Mouse (Mus musculus): ENCODE results near the gene Tmem8.
"Not testable (repeated sequence)": the region's sequence is repeated elsewhere in the genome, so short reads cannot be mapped to it uniquely, and the experiment has no call there.

Tmem8 gene

GRCm38 (mm10) chr17:26113181-26113948 is at the start of gene Tmem8:
Gene Tmem8 (plus strand): TSS chr17:26113299.
- no peak for DNase-seq (ENCODE audit: low read depth, low spot score)

GRCm38 (mm10) chr17:26064916-26065315 is 48.2 kb upstream of the Tmem8 start:
- DNase-seq (ENCODE audit: low read depth, low spot score) = no peak

- DNase-seq (ENCODE audit: low read depth, low spot score) = no peak
These were observed 46.5 kb upstream of the Tmem8 start for GRCm38 (mm10) chr17:26066488-26067020.

- DNase-seq (ENCODE audit: low read depth, low spot score) = no peak
These were observed 44.9 kb upstream of the Tmem8 start for GRCm38 (mm10) chr17:26068024-26068830.

- peak; percentile 39 for DNase-seq (ENCODE audit: low read depth, low spot score)
These were observed 44.0 kb upstream of the Tmem8 start, which contains the start of gene Rab11fip3 for GRCm38 (mm10) chr17:26068831-26069739. Gene Rab11fip3 (minus strand): TSS chr17:26069555.

- DNase-seq (ENCODE audit: low read depth, low spot score) = no peak
These were observed 43.0 kb upstream of the Tmem8 start for GRCm38 (mm10) chr17:26070136-26070535.

- no peak for DNase-seq (ENCODE audit: low read depth, low spot score)
These were observed 37.9 kb upstream of the Tmem8 start for GRCm38 (mm10) chr17:26075246-26075645.

GRCm38 (mm10) chr17:26078851-26079250 is 34.2 kb upstream of the Tmem8 start:
- no peak for DNase-seq (ENCODE audit: low read depth, low spot score)

GRCm38 (mm10) chr17:26080867-26081266 is 32.2 kb upstream of the Tmem8 start:
- DNase-seq (ENCODE audit: low read depth, low spot score) = no peak

- DNase-seq (ENCODE audit: low read depth, low spot score) = no peak
These were observed 26.0 kb upstream of the Tmem8 start for GRCm38 (mm10) chr17:26087059-26087564.

GRCm38 (mm10) chr17:26089905-26090632 is 23.0 kb upstream of the Tmem8 start, which contains the start of gene Decr2:
Gene Decr2 (minus strand): TSS chr17:26090337.
- peak; percentile 68 for DNase-seq (ENCODE audit: low read depth, low spot score)

- DNase-seq (ENCODE audit: low read depth, low spot score) = no peak
These were observed 18.5 kb upstream of the Tmem8 start for GRCm38 (mm10) chr17:26094531-26095110.

GRCm38 (mm10) chr17:26095121-26095740 is 17.9 kb upstream of the Tmem8 start, which contains the start of gene Nme4:
Gene Nme4 (minus strand): TSS chr17:26095602.
- DNase-seq (ENCODE audit: low read depth, low spot score) = peak; percentile 63

GRCm38 (mm10) chr17:26098461-26098860 is 14.6 kb upstream of the Tmem8 start:
- DNase-seq (ENCODE audit: low read depth, low spot score) = no peak

GRCm38 (mm10) chr17:26099316-26099715 is 13.8 kb upstream of the Tmem8 start:
- DNase-seq (ENCODE audit: low read depth, low spot score) = not testable (repeated sequence)

- DNase-seq (ENCODE audit: low read depth, low spot score) = no peak
These were observed 12.9 kb upstream of the Tmem8 start for GRCm38 (mm10) chr17:26100166-26100565.

GRCm38 (mm10) chr17:26101478-26101877 is 11.6 kb upstream of the Tmem8 start:
- no peak for DNase-seq (ENCODE audit: low read depth, low spot score)

GRCm38 (mm10) chr17:26105619-26106018 is 7.5 kb upstream of the Tmem8 start:
- no peak for DNase-seq (ENCODE audit: low read depth, low spot score)

- DNase-seq (ENCODE audit: low read depth, low spot score) = no peak
These were observed 2.9 kb upstream of the Tmem8 start for GRCm38 (mm10) chr17:26110156-26110555.

Data from c-Kit-negative CD71-positive TER-119-positive erythroid progenitor cells, embryonic 14.5 days (primary cell).